Mouse (Mus musculus) liver (tissue): ENCODE measurements around the gene Vmn1r229.

Source experiments
- DNase-seq: peaks from one replicate; pipeline ENCODE4 v3.0.0-alpha.2; 2020; ENCODE audit warnings: mixed read lengths

Vmn1r229 gene

GRCm38 (mm10) chr17:20811255-20811654, at the start of gene Vmn1r229:
Gene Vmn1r229 (plus strand): TSS chr17:20811555.
- no peak for DNase-seq

- no peak for DNase-seq
Observed at GRCm38 (mm10) chr17:20786057-20786456, 25.3 kb upstream of the Vmn1r229 start, which contains the start of gene Vmn1r228. Gene Vmn1r228 (minus strand): TSS chr17:20786157.

- DNase-seq, result no peak
Observed at GRCm38 (mm10) chr17:20840144-20840543, 28.8 kb downstream of the Vmn1r229 start, which contains the start of gene Vmn1r230. Gene Vmn1r230 (plus strand): TSS chr17:20840444.
